Mouse (Mus musculus): Measurements from ENCODE around the gene Gm11214. TPM values are rescaled to one million over a fixed set of nuclear protein-coding genes. Genes with fewer than 3 reads are reported as not detected.

Gm11214 gene
- polyA plus RNA-seq, 1 experiment from 2014 or later = not detected

DNA sequence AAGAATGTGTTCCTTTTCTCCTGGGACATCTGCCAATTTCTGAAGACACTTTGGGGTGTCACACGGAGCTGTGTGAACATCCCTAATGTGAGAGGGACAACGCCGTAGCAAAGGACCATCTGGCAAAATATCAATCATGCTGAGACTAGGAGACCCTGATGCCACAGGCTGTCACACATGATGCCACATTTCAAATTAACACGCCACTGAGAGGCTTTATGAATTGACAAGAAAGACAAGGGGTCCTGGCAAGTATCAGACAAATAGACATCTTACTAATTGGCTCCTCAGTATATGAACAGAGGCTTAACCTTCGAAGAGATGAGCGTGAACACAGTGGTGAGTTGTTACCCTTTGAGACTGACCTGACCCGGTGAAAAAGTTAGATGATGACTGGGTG is 2.6 kb upstream of the Gm11214 start:
- Histone ChIP-seq H3K9me3 (ENCODE audit: low read length) (no peaks in the 10 kb centered on the region), H3K4me3 (ENCODE audit: low read length) (no peak overlapping the region), H3K36me3 (ENCODE audit: insufficient read depth, low read length) (no peaks in the 10 kb centered on the region), H3K9ac (replicated peaks; ENCODE audit: low read length) (no peak overlapping the region), H3K4me1 (ENCODE audit: insufficient read depth, low read length) (no peaks in the 10 kb centered on the region), H3K4me2 (replicated peaks; ENCODE audit: low read depth, low read length) (no peak overlapping the region), H3K27ac (ENCODE audit: low read length) (no peak overlapping the region), H3K27me3 (ENCODE audit: insufficient read depth, low read length) (no peaks in the 10 kb centered on the region)
- 83% methylated on average over 7 of the region's 7 CpGs for WGBS
- no peak for ATAC-seq (ENCODE audit: low FRiP score, low TSS enrichment)

DNA sequence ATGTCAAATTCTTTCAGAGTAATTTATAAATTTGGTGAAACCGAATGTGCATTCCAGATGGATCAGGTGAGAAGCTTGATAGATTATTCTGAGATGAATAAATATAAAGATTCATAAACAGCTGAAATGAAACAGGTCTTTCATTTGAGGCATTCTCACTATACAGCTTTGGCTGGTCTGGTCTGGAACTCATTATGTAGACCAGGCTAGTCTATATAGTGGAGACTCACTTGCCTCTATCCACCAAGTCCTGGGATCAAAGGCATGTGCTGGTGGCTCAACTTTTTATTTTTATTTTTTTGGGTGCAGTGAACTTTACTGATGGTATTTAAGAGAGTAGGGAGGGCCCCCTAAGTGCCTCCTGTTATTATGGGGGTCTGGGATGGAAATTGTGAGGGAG is 1.3 kb downstream of the Gm11214 start:
- Histone ChIP-seq H3K4me1 (ENCODE audit: insufficient read depth, low read length) (no peaks in the 10 kb centered on the region), H3K27ac (ENCODE audit: low read length) (no peak overlapping the region), H3K4me2 (replicated peaks; ENCODE audit: low read depth, low read length) (no peak overlapping the region), H3K36me3 (ENCODE audit: insufficient read depth, low read length) (no peaks in the 10 kb centered on the region), H3K9me3 (ENCODE audit: low read length) (no peaks in the 10 kb centered on the region), H3K9ac (replicated peaks; ENCODE audit: low read length) (no peak overlapping the region), H3K4me3 (ENCODE audit: low read length) (no peak overlapping the region), H3K27me3 (ENCODE audit: insufficient read depth, low read length) (no peaks in the 10 kb centered on the region)
- WGBS = 90% methylated on average over 1 of the region's 1 CpGs
- no peak for ATAC-seq (ENCODE audit: low FRiP score, low TSS enrichment)

GRCm38 (mm10) chr4:63661426-63661825 is 1.8 kb downstream of the Gm11214 start:
- Histone ChIP-seq H3K9ac (replicated peaks; ENCODE audit: low read length) (no peak overlapping the region), H3K36me3 (ENCODE audit: insufficient read depth, low read length) (no peaks in the 10 kb centered on the region), H3K27me3 (ENCODE audit: insufficient read depth, low read length) (no peaks in the 10 kb centered on the region), H3K4me1 (ENCODE audit: insufficient read depth, low read length) (no peaks in the 10 kb centered on the region), H3K4me2 (replicated peaks; ENCODE audit: low read depth, low read length) (no peak overlapping the region), H3K9me3 (ENCODE audit: low read length) (no peaks in the 10 kb centered on the region), H3K4me3 (ENCODE audit: low read length) (no peak overlapping the region), H3K27ac (ENCODE audit: low read length) (no peak overlapping the region)
- ATAC-seq (ENCODE audit: low FRiP score, low TSS enrichment) = no peak
- WGBS = 88% methylated on average over 1 of the region's 1 CpGs

DNA sequence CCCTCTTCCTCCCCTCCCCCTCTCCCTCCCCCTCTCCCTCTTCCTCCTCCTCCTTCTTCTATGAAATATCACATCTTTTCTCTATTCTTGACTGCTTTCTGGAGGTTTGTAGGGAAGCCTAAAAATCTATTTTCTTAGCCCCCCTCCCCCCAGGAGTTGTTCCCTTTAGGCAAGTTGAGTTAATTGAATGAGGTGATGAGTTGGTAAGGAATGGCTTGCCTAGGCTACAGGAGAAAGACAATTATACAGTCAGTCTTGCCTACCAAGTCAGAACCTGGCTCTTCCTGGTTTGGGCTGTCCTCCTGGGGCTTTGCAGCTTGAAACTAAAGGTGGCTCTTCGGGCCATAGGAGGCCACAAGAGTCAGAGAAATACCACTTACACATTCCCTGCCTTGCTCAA is 3.4 kb downstream of the Gm11214 start:
- H3K4me2 ChIP-seq (replicated peaks; ENCODE audit: low read depth, low read length) = no peak overlapping the region
- H3K4me3 ChIP-seq (ENCODE audit: low read length) = no peak overlapping the region
- no peaks in the 10 kb centered on the region for H3K9me3 ChIP-seq (ENCODE audit: low read length)
- H3K4me1 ChIP-seq (ENCODE audit: insufficient read depth, low read length) = no peaks in the 10 kb centered on the region
- no peak overlapping the region for H3K9ac ChIP-seq (replicated peaks; ENCODE audit: low read length)
- no peaks in the 10 kb centered on the region for H3K27me3 ChIP-seq (ENCODE audit: insufficient read depth, low read length)
- no peaks in the 10 kb centered on the region for H3K36me3 ChIP-seq (ENCODE audit: insufficient read depth, low read length)
- no peak for ATAC-seq (ENCODE audit: low FRiP score, low TSS enrichment)
- H3K27ac ChIP-seq (ENCODE audit: low read length) = no peak overlapping the region
- WGBS = 81% methylated on average over 1 of the region's 1 CpGs

GRCm38 (mm10) chr4:63659086-63659485 is 4.1 kb downstream of the Gm11214 start:
- Histone ChIP-seq H3K4me1 (ENCODE audit: insufficient read depth, low read length) (no peaks in the 10 kb centered on the region), H3K4me3 (ENCODE audit: low read length) (no peak overlapping the region), H3K4me2 (replicated peaks; ENCODE audit: low read depth, low read length) (no peak overlapping the region), H3K27ac (ENCODE audit: low read length) (no peak overlapping the region), H3K36me3 (ENCODE audit: insufficient read depth, low read length) (no peaks in the 10 kb centered on the region), H3K9me3 (ENCODE audit: low read length) (no peaks in the 10 kb centered on the region), H3K27me3 (ENCODE audit: insufficient read depth, low read length) (no peaks in the 10 kb centered on the region), H3K9ac (replicated peaks; ENCODE audit: low read length) (no peak overlapping the region)
- WGBS = 33% methylated on average over 4 of the region's 4 CpGs
- no peak for ATAC-seq (ENCODE audit: low FRiP score, low TSS enrichment)

GRCm38 (mm10) chr4:63654381-63654780 is 8.8 kb downstream of the Gm11214 start:
- ATAC-seq (ENCODE audit: low FRiP score, low TSS enrichment) = peak; percentile 27; the same call in 1 of the 2 replicates
- 92% methylated on average over 1 of the region's 1 CpGs for WGBS
- H3K9me3 ChIP-seq (ENCODE audit: low read length) = no peaks in the 10 kb centered on the region
- no peaks in the 10 kb centered on the region for H3K36me3 ChIP-seq (ENCODE audit: insufficient read depth, low read length)
- no peaks in the 10 kb centered on the region for H3K4me1 ChIP-seq (ENCODE audit: insufficient read depth, low read length)
- no peak overlapping the region for H3K4me2 ChIP-seq (replicated peaks; ENCODE audit: low read depth, low read length)
- H3K9ac ChIP-seq (replicated peaks; ENCODE audit: low read length) = no peak overlapping the region
- no peak overlapping the region for H3K27ac ChIP-seq (ENCODE audit: low read length)
- H3K27me3 ChIP-seq (ENCODE audit: insufficient read depth, low read length) = no peaks in the 10 kb centered on the region
- no peak overlapping the region for H3K4me3 ChIP-seq (ENCODE audit: low read length)

GRCm38 (mm10) chr4:63643956-63644726 is 19.0 kb downstream of the Gm11214 start:
- Histone ChIP-seq H3K4me1 (ENCODE audit: insufficient read depth, low read length) (no peaks in the 10 kb centered on the region), H3K4me3 (ENCODE audit: low read length) (no peak overlapping the region), H3K9me3 (ENCODE audit: low read length) (no peaks in the 10 kb centered on the region), H3K36me3 (ENCODE audit: insufficient read depth, low read length) (no peaks in the 10 kb centered on the region), H3K4me2 (replicated peaks; ENCODE audit: low read depth, low read length) (no peak overlapping the region), H3K9ac (replicated peaks; ENCODE audit: low read length) (no peak overlapping the region), H3K27ac (ENCODE audit: low read length) (no peak overlapping the region), H3K27me3 (ENCODE audit: insufficient read depth, low read length) (no peaks in the 10 kb centered on the region)
- no peak for ATAC-seq (ENCODE audit: low FRiP score, low TSS enrichment)

DNA sequence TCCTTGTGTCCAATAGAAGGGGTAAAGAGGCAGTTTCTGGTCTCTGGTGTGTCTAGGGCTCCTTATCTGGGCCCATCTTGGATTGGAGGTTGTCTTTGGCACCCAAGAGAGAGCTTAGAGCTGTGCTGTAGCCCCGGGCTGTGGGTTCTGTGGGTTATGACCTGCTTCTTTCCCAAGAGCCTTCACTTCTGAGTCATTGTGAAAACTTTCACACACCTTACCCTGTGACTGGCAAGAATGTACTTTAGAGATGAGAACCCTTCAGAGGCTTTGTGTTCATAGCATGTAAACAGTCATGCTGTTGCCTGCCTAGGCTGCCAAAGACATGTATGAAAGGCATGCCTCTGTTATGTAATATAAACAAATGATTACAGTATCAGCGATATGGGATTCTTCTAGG is 23.3 kb downstream of the Gm11214 start:
- Histone ChIP-seq H3K27me3 (ENCODE audit: insufficient read depth, low read length) (no peaks in the 10 kb centered on the region), H3K9me3 (ENCODE audit: low read length) (no peaks in the 10 kb centered on the region), H3K4me2 (replicated peaks; ENCODE audit: low read depth, low read length) (no peak overlapping the region), H3K4me1 (ENCODE audit: insufficient read depth, low read length) (no peaks in the 10 kb centered on the region), H3K27ac (ENCODE audit: low read length) (no peak overlapping the region), H3K9ac (replicated peaks; ENCODE audit: low read length) (no peak overlapping the region), H3K36me3 (ENCODE audit: insufficient read depth, low read length) (no peaks in the 10 kb centered on the region), H3K4me3 (ENCODE audit: low read length) (no peak overlapping the region)
- ATAC-seq (ENCODE audit: low FRiP score, low TSS enrichment) = no peak
- 79% methylated on average over 2 of the region's 2 CpGs for WGBS

DNA sequence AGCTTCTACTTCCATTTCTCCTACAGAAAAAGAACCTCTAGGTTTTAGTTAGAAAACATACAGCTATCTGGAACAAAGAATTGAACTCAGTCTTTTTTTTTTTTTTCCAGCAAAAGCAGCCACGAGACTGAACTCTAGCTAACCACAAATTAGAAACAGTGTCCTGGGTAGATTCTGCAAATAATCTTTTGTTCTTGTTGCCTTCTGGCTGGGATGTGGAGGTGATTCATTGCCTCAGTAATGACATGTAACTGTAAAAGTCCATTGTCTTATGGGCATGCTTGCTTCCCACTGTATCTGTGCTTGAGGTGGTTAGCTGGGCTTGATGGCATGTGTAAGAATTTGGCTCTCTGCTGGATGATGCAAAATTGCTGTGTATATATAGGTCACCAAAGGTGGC is 24.6 kb downstream of the Gm11214 start:
- no peak for ATAC-seq (ENCODE audit: low FRiP score, low TSS enrichment)
- H3K27me3 ChIP-seq (ENCODE audit: insufficient read depth, low read length) = no peaks in the 10 kb centered on the region
- H3K9ac ChIP-seq (replicated peaks; ENCODE audit: low read length) = no peak overlapping the region
- no peak overlapping the region for H3K4me2 ChIP-seq (replicated peaks; ENCODE audit: low read depth, low read length)
- no peaks in the 10 kb centered on the region for H3K4me1 ChIP-seq (ENCODE audit: insufficient read depth, low read length)
- H3K36me3 ChIP-seq (ENCODE audit: insufficient read depth, low read length) = no peaks in the 10 kb centered on the region
- H3K4me3 ChIP-seq (ENCODE audit: low read length) = no peak overlapping the region
- H3K9me3 ChIP-seq (ENCODE audit: low read length) = no peaks in the 10 kb centered on the region
- 39% methylated on average over 1 of the region's 1 CpGs for WGBS
- no peak overlapping the region for H3K27ac ChIP-seq (ENCODE audit: low read length)

DNA sequence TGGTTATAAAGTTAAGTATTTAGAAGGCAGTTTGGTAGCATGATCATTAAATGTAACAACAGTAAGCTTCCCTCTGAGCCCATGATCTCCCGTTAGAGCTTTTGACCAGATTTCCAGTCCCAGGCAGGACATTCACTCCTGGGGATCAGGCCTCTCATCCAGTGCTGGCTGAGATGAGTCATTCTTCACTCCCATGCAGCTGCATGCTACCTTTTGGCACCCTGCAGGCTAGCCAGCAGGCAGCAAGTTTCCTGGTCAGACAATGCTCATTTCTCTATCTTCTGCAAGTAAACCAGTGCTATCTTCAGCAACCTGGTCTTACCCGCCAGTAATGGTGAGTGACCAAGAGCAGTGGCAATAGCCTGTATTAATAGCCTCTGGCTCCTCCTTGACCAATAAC is 30.0 kb downstream of the Gm11214 start:
- WGBS = 93% methylated on average over 2 of the region's 2 CpGs

More for the DNA sequence above, 30.0 kb downstream of the Gm11214 start:
- Histone ChIP-seq H3K9me3 (ENCODE audit: low read length) (no peaks in the 10 kb centered on the region), H3K27me3 (ENCODE audit: insufficient read depth, low read length) (no peaks in the 10 kb centered on the region), H3K4me1 (ENCODE audit: insufficient read depth, low read length) (no peaks in the 10 kb centered on the region), H3K27ac (ENCODE audit: low read length) (no peak overlapping the region), H3K9ac (replicated peaks; ENCODE audit: low read length) (no peak overlapping the region), H3K36me3 (ENCODE audit: insufficient read depth, low read length) (no peaks in the 10 kb centered on the region), H3K4me2 (replicated peaks; ENCODE audit: low read depth, low read length) (no peak overlapping the region), H3K4me3 (ENCODE audit: low read length) (no peak overlapping the region)
- ATAC-seq (ENCODE audit: low FRiP score, low TSS enrichment) = no peak
